Mouse (Mus musculus) G1E-ER4 (cell line): ENCODE results near the gene Celf2. TPM values are rescaled to one million over a fixed set of nuclear protein-coding genes. Genes with fewer than 3 reads are reported as not detected.

Experiments used
- GATA1 ChIP-seq: IDR thresholded peaks from one replicate; pipeline ENCODE4 v1.8.0; 2012; ENCODE audit warnings: low read length, inconsistent platforms
- polyA plus RNA-seq: library from polyadenylated mRNA; stranded (reverse); fragments of >175 nt; gene quantifications from 2 replicates; pipeline ENCODE4 v1.2.3, GENCODE M21; 2012

Gene Celf2
- polyA plus RNA-seq, 1 experiment: 0.32 TPM

- TF ChIP-seq GATA1: no peak
Measured at GRCm38 (mm10) chr2:6874266-6874955, 635.0 kb downstream of the Celf2 start.

GRCm38 (mm10) chr2:6873711-6874110, 635.7 kb downstream of the Celf2 start:
- no peak for TF ChIP-seq GATA1

- TF ChIP-seq GATA1: no peak
Measured at GRCm38 (mm10) chr2:6872894-6873255, 636.5 kb downstream of the Celf2 start.

GRCm38 (mm10) chr2:6872131-6872893, 637.1 kb downstream of the Celf2 start:
- no peak for TF ChIP-seq GATA1

- no peak for TF ChIP-seq GATA1
Measured at GRCm38 (mm10) chr2:6871281-6872130, 637.9 kb downstream of the Celf2 start.

GRCm38 (mm10) chr2:6869956-6870710, 639.2 kb downstream of the Celf2 start:
- TF ChIP-seq GATA1: no peak

GRCm38 (mm10) chr2:6867297-6867696, 642.1 kb downstream of the Celf2 start:
- TF ChIP-seq GATA1: no peak

- TF ChIP-seq GATA1: no peak
Measured at GRCm38 (mm10) chr2:6865785-6866184, 643.6 kb downstream of the Celf2 start.

GRCm38 (mm10) chr2:6850102-6850644, 659.2 kb downstream of the Celf2 start:
- no peak for TF ChIP-seq GATA1

- no peak for TF ChIP-seq GATA1
Measured at GRCm38 (mm10) chr2:6849388-6849787, 660.0 kb downstream of the Celf2 start.

- TF ChIP-seq GATA1: no peak
Measured at GRCm38 (mm10) chr2:6830021-6830420, 679.3 kb downstream of the Celf2 start.

GRCm38 (mm10) chr2:6827583-6827982, 681.8 kb downstream of the Celf2 start:
- TF ChIP-seq GATA1: no peak

GRCm38 (mm10) chr2:6823021-6823420, 686.3 kb downstream of the Celf2 start:
- TF ChIP-seq GATA1: no peak

- no peak for TF ChIP-seq GATA1
Measured at GRCm38 (mm10) chr2:6821593-6821992, 687.8 kb downstream of the Celf2 start.

- no peak for TF ChIP-seq GATA1
Measured at GRCm38 (mm10) chr2:6815281-6815680, 694.1 kb downstream of the Celf2 start.
